Mouse (Mus musculus): ENCODE measurements around the gene Galnt17. TPM values are rescaled to one million over a fixed set of nuclear protein-coding genes. Genes with fewer than 3 reads are reported as not detected.

The Galnt17 gene
- polyA plus RNA-seq, 1 experiment from 2014 or later: 6.0 TPM

DNA sequence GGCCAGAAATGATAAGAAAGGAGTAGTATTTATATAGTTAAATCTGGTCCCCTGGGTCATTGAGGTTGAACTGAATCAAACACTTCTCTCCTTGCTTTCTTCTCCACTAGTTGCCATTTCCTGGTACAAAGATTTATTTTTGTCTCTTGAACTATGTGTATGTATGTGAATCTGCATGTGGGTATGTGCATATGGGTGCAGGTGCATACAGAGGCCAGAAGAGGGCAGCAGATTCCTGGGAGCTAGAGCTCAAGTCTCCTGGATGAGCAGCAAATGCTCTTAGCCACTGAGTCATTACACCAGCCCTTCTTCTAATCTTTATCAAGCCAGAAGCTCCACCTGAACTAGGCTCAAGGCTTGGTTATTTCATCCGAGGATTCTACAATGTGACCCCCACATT, 201.1 kb downstream of the Galnt17 start:
- no peak overlapping the region for H3K4me3 ChIP-seq
- peaks cover 8% of the 10 kb centered on the region for H3K9me3 ChIP-seq
- no peaks in the 10 kb centered on the region for H3K27me3 ChIP-seq (replicated peaks)
- no peak overlapping the region for H3K27ac ChIP-seq
- WGBS: 88% methylated on average over 1 of the region's 1 CpGs
- no peaks in the 10 kb centered on the region for H3K4me1 ChIP-seq
- ATAC-seq (ENCODE audit: low FRiP score, low read depth): no peak
- H3K36me3 ChIP-seq: peaks cover 9% of the 10 kb centered on the region; the same call in 1 of the 2 replicates
- no peak overlapping the region for H3K9ac ChIP-seq
- no peak overlapping the region for H3K4me2 ChIP-seq (replicated peaks)

DNA sequence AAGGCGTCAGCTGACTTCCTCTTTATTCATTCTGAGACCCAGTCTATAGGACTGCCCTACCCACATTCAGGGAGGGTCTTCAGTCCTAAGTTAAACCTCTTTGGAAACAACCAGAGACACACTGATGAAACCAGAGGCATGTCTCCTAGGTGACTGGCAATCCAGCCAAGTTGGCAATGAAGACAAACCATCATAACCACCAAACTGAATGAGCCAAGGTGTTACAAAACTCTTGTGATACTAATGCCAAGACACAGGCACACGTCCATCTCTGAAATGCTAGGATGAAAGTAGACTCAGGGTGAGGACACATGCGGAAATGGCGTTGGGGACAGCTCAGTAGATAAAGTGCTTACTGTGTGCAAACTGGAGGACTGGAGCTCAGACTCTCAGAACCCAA, 211.5 kb downstream of the Galnt17 start:
- no peak overlapping the region for H3K4me2 ChIP-seq (replicated peaks)
- H3K27me3 ChIP-seq (replicated peaks): no peaks in the 10 kb centered on the region
- H3K36me3 ChIP-seq: no peaks in the 10 kb centered on the region
- H3K4me1 ChIP-seq: peaks cover 5% of the 10 kb centered on the region; the same call in 1 of the 2 replicates
- no peak for ATAC-seq (ENCODE audit: low FRiP score, low read depth)
- no peaks in the 10 kb centered on the region for H3K9me3 ChIP-seq
- no peak overlapping the region for H3K9ac ChIP-seq
- H3K27ac ChIP-seq: no peak overlapping the region
- WGBS: 88% methylated on average over 4 of the region's 4 CpGs
- H3K4me3 ChIP-seq: no peak overlapping the region

GRCm38 (mm10) chr5:131095635-131096034, 212.7 kb downstream of the Galnt17 start:
- Histone ChIP-seq H3K4me3 (no peak overlapping the region), H3K27ac (no peak overlapping the region), H3K9ac (no peak overlapping the region), H3K27me3 (replicated peaks) (no peaks in the 10 kb centered on the region), H3K9me3 (no peaks in the 10 kb centered on the region), H3K36me3 (no peaks in the 10 kb centered on the region), H3K4me1 (peaks cover 5% of the 10 kb centered on the region; the same call in 1 of the 2 replicates), H3K4me2 (replicated peaks) (no peak overlapping the region)
- 91% methylated on average over 1 of the region's 1 CpGs for WGBS
- ATAC-seq (ENCODE audit: low FRiP score, low read depth): no peak

GRCm38 (mm10) chr5:131094771-131095170, 213.5 kb downstream of the Galnt17 start:
- Histone ChIP-seq H3K27ac (no peak overlapping the region), H3K9me3 (no peaks in the 10 kb centered on the region), H3K4me1 (peaks cover 5% of the 10 kb centered on the region; the same call in 1 of the 2 replicates), H3K4me3 (no peak overlapping the region), H3K36me3 (no peaks in the 10 kb centered on the region), H3K27me3 (replicated peaks) (no peaks in the 10 kb centered on the region), H3K9ac (no peak overlapping the region), H3K4me2 (replicated peaks) (no peak overlapping the region)
- 19% methylated on average over 1 of the region's 1 CpGs for WGBS
- ATAC-seq (ENCODE audit: low FRiP score, low read depth): no peak

GRCm38 (mm10) chr5:131094138-131094537, 214.2 kb downstream of the Galnt17 start:
- Histone ChIP-seq H3K27me3 (replicated peaks) (no peaks in the 10 kb centered on the region), H3K9me3 (no peaks in the 10 kb centered on the region), H3K4me3 (no peak overlapping the region), H3K4me1 (peaks cover 5% of the 10 kb centered on the region; the same call in 1 of the 2 replicates), H3K4me2 (replicated peaks) (no peak overlapping the region), H3K9ac (no peak overlapping the region), H3K36me3 (no peaks in the 10 kb centered on the region), H3K27ac (no peak overlapping the region)
- 60% methylated on average over 6 of the region's 6 CpGs for WGBS
- ATAC-seq (ENCODE audit: low FRiP score, low read depth): no peak

GRCm38 (mm10) chr5:131089876-131090275, 218.4 kb downstream of the Galnt17 start:
- ATAC-seq (ENCODE audit: low FRiP score, low read depth): no peak
- no peaks in the 10 kb centered on the region for H3K9me3 ChIP-seq
- no peak overlapping the region for H3K4me2 ChIP-seq (replicated peaks)
- H3K9ac ChIP-seq: no peak overlapping the region
- H3K27me3 ChIP-seq (replicated peaks): no peaks in the 10 kb centered on the region
- no peak overlapping the region for H3K27ac ChIP-seq
- H3K4me1 ChIP-seq: peaks cover 5% of the 10 kb centered on the region; the same call in 1 of the 2 replicates
- H3K36me3 ChIP-seq: no peaks in the 10 kb centered on the region
- no peak overlapping the region for H3K4me3 ChIP-seq
- WGBS: 60% methylated on average over 8 of the region's 8 CpGs

DNA sequence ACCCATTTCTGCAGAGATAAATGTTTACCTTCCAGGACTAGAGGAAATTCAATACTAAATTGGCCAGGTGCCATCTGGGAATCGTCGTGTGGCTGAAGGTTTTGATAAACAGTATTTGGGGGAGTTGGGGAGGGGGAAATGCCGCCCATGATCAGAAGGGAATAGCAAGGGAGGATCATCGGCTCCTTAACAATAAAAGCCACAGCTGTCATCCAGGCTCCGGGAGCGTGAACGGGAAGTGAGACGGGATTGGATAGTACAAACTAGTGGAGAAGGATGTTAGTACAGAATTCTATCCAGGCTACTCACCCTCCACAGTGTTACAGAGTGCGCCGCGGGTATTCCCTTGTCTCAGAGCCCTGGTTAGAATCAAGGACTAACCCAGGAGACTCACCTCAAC, 219.4 kb downstream of the Galnt17 start:
- no peaks in the 10 kb centered on the region for H3K9me3 ChIP-seq
- H3K4me3 ChIP-seq: no peak overlapping the region
- H3K4me2 ChIP-seq (replicated peaks): no peak overlapping the region
- no peaks in the 10 kb centered on the region for H3K36me3 ChIP-seq
- no peaks in the 10 kb centered on the region for H3K4me1 ChIP-seq
- WGBS: 62% methylated on average over 11 of the region's 11 CpGs
- no peak overlapping the region for H3K27ac ChIP-seq
- H3K27me3 ChIP-seq (replicated peaks): no peaks in the 10 kb centered on the region
- ATAC-seq (ENCODE audit: low FRiP score, low read depth): no peak
- no peak overlapping the region for H3K9ac ChIP-seq

DNA sequence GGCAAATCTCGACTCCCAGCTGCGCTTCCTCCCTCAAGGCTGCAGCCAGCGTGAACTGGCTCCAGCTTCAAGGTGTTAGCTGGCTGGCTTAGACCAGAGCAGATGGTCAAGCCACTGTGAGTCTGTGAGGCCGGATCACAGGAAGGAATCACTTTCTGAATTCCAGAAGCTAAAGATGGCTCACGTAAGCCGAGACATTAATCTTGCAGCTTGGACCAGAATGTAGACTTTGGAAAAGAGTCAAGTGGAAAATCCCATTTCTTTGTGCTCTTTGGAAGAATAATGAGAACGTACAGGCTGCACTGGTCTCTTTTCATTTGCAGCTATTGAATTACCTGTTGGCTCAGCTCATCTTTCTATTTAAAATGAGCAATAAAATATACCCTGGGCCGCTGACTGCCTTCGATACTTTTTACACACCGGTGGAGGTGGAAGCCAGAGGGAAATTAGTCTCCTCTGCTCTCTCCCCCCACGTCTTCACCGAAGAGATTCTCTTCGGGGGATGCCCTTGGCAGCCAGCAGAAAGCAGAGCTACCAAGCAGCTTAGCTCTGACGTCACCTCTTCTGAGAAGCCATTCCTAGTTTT, 225.1 kb downstream of the Galnt17 start:
- no peak for ATAC-seq (ENCODE audit: low FRiP score, low read depth)
- Histone ChIP-seq H3K9ac (no peak overlapping the region), H3K4me3 (no peak overlapping the region), H3K36me3 (no peaks in the 10 kb centered on the region), H3K27me3 (replicated peaks) (no peaks in the 10 kb centered on the region), H3K9me3 (no peaks in the 10 kb centered on the region), H3K27ac (no peak overlapping the region; the same call in 1 of the 2 replicates), H3K4me2 (replicated peaks) (no peak overlapping the region), H3K4me1 (no peaks in the 10 kb centered on the region)
- 51% methylated on average over 14 of the region's 14 CpGs for WGBS

DNA sequence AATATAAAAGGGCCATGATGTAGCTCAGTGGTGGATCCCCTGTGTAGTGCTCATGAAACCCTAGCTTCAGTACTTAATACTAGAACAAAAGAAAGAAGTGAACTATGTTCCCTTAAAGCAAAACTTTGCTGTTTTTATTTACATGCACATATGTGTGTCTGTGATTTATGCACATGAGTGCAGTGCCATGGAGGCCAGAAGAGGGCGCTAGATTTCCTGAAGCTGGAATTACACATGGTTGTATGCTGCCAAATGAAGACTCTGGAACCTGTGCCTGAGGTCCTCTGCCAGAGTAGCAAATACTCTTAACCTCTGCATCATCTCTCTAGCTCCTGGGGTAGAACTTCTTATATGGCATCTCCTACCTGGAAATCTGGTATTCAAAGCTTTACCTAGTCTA, 230.6 kb downstream of the Galnt17 start:
- H3K4me1 ChIP-seq: no peaks in the 10 kb centered on the region
- no peaks in the 10 kb centered on the region for H3K9me3 ChIP-seq
- WGBS: 31% methylated on average over 1 of the region's 1 CpGs
- H3K36me3 ChIP-seq: no peaks in the 10 kb centered on the region
- H3K4me3 ChIP-seq: no peak overlapping the region
- H3K27me3 ChIP-seq (replicated peaks): no peaks in the 10 kb centered on the region
- no peak overlapping the region for H3K9ac ChIP-seq
- H3K27ac ChIP-seq: no peak overlapping the region
- no peak overlapping the region for H3K4me2 ChIP-seq (replicated peaks)
- ATAC-seq (ENCODE audit: low FRiP score, low read depth): no peak

DNA sequence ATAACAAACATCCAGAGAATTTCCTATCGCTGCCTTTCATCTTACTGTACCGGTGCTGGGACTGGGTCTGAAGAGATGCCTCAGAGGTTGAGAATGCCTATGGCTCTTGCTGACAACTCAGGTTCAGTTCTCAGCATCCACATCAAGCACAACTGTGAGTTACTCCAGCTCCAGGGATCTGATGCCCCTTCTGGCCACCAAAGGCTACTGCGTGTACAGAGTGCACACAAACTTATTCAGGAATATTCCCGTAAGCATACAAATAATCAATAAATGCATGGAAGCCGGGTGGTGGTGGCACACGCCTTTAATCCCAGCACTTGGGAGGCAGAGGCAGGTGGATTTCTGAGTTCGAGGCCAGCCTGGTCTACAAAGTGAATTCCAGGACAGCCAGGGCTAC, 232.5 kb downstream of the Galnt17 start:
- H3K4me1 ChIP-seq: no peaks in the 10 kb centered on the region
- no peak for ATAC-seq (ENCODE audit: low FRiP score, low read depth)
- 92% methylated on average over 7 of the region's 7 CpGs for WGBS
- no peaks in the 10 kb centered on the region for H3K27me3 ChIP-seq (replicated peaks)
- H3K4me2 ChIP-seq (replicated peaks): no peak overlapping the region
- H3K36me3 ChIP-seq: no peaks in the 10 kb centered on the region
- H3K27ac ChIP-seq: no peak overlapping the region
- H3K9me3 ChIP-seq: no peaks in the 10 kb centered on the region
- H3K4me3 ChIP-seq: no peak overlapping the region
- H3K9ac ChIP-seq: no peak overlapping the region

DNA sequence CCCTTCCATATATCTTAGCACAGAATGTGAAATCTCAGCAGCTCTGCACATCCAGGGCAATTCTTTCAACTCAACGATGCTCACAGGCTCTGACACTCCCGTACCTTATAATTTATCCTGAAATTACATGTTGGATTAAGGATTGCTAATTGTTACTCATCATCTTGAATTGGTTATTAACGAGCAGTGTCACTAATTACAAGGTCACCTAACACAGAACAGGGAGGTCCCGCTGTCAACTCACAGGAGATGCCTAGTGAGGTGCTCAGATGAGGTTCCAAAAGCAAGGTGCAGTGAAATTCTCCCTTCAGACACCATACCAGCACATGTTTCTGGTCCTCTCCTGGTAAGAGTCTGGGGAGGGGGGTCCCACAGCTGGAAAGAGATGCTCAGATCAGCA, 234.0 kb downstream of the Galnt17 start:
- no peak overlapping the region for H3K4me2 ChIP-seq (replicated peaks)
- H3K27ac ChIP-seq: no peak overlapping the region
- no peaks in the 10 kb centered on the region for H3K9me3 ChIP-seq
- H3K4me3 ChIP-seq: no peak overlapping the region
- H3K4me1 ChIP-seq: no peaks in the 10 kb centered on the region
- ATAC-seq (ENCODE audit: low FRiP score, low read depth): no peak
- no peaks in the 10 kb centered on the region for H3K27me3 ChIP-seq (replicated peaks)
- H3K36me3 ChIP-seq: no peaks in the 10 kb centered on the region
- H3K9ac ChIP-seq: no peak overlapping the region
- 83% methylated on average over 4 of the region's 4 CpGs for WGBS

GRCm38 (mm10) chr5:131065174-131065573, 243.1 kb downstream of the Galnt17 start:
- Histone ChIP-seq H3K4me2 (replicated peaks) (no peak overlapping the region), H3K27ac (no peak overlapping the region), H3K9me3 (no peaks in the 10 kb centered on the region), H3K36me3 (no peaks in the 10 kb centered on the region), H3K4me1 (no peaks in the 10 kb centered on the region), H3K9ac (no peak overlapping the region), H3K4me3 (no peak overlapping the region), H3K27me3 (replicated peaks) (no peaks in the 10 kb centered on the region)
- WGBS: 85% methylated on average over 6 of the region's 6 CpGs
- no peak for ATAC-seq (ENCODE audit: low FRiP score, low read depth)

GRCm38 (mm10) chr5:131048505-131048904, 259.8 kb downstream of the Galnt17 start:
- no peak overlapping the region for H3K27ac ChIP-seq
- WGBS: 22% methylated on average over 4 of the region's 4 CpGs

More at GRCm38 (mm10) chr5:131048505-131048904, 259.8 kb downstream of the Galnt17 start:
- Histone ChIP-seq H3K9me3 (no peaks in the 10 kb centered on the region), H3K4me2 (replicated peaks) (no peak overlapping the region), H3K36me3 (no peaks in the 10 kb centered on the region), H3K9ac (no peak overlapping the region), H3K27me3 (replicated peaks) (no peaks in the 10 kb centered on the region), H3K4me3 (no peak overlapping the region), H3K4me1 (no peaks in the 10 kb centered on the region)
- ATAC-seq (ENCODE audit: low FRiP score, low read depth): no peak

All from neural tube, embryonic 12.5 days (tissue).